In genomic region chr1:43467656-43468055, GRCm38 (mm10) we compare ENCODE assay signal across 7 mouse cellular contexts. TPM values are rescaled to one million over a fixed set of nuclear protein-coding genes. Genes with fewer than 3 reads are reported as not detected.
A peak's percentile ranks its signal among the peaks of the same experiment; 100 is the strongest.
DNase-seq lines count a peak whose midpoint lies in the region; ATAC-seq and TF ChIP-seq lines count a peak whose summit lies in the region.

No protein-coding gene starts in this region.

- H3K36me3 ChIP-seq in midbrain, embryonic 15.5 days (replicated peaks) = no peaks in the 10 kb centered on the region

- peaks cover 11% of the 10 kb centered on the region; the same call in 1 of the 2 replicates for H3K4me1 ChIP-seq in midbrain, embryonic 15.5 days

- no peak overlapping the region for H3K9ac ChIP-seq in midbrain, embryonic 15.5 days

- peak overlapping the region; percentile 75 for H3K27ac ChIP-seq in layer of hippocampus, adult 2 months
- no peak overlapping the region for H3K27ac ChIP-seq in midbrain, embryonic 15.5 days

- no peak overlapping the region for H3K4me2 ChIP-seq in midbrain, embryonic 15.5 days

- no peaks in the 10 kb centered on the region for H3K27me3 ChIP-seq in midbrain, embryonic 15.5 days (replicated peaks)

- TF ChIP-seq CTCF in layer of hippocampus, adult 2 months (conservative IDR thresholded peaks at IDR 0.05) = no peak

- intact Hi-C loops in heart, postnatal 14 days (cut with DNase I) = no loop called here

- 87% methylated on average over 8 of the region's 8 CpGs for WGBS in midbrain, embryonic 15.5 days

- H3K9me3 ChIP-seq in midbrain, embryonic 15.5 days = no peaks in the 10 kb centered on the region

- no peak for ATAC-seq in midbrain, embryonic 15.5 days (replicated peaks)

- DNase-seq in layer of hippocampus, adult 2 months (ENCODE audit: low spot score in 2 of 2) = no peak
- no peak for DNase-seq in layer of hippocampus, adult 9-11 months
- DNase-seq in adrenal gland, postnatal 25 days = peak; percentile 33
- peak; percentile 23 to 36 for DNase-seq in heart, postnatal 14 days
- peak; percentile 37 to 67 for DNase-seq in thymus, adult 18-20 months
- DNase-seq in MN1 (ENCODE audit: low spot score) = no peak

- no peak overlapping the region for H3K4me3 ChIP-seq in layer of hippocampus, adult 2 months
- H3K4me3 ChIP-seq in midbrain, embryonic 15.5 days = no peak overlapping the region

RNA-seq across cellular contexts. Expression of gene Nck2, which starts 23.3 kb away (rescaled TPM):
- total RNA-seq in layer of hippocampus, adult 2 months (2021) = 10 to 100 TPM; 55.6 to 56.3 TPM
- 33.1 and 34.5 TPM in 2 replicates for total RNA-seq in adrenal gland, postnatal 25 days (2021)
- total RNA-seq in heart, postnatal 14 days (2021) = 10 to 100 TPM; 21.0 to 22.4 TPM
- 35.5 and 37.6 TPM in 2 replicates for polyA plus RNA-seq in midbrain, embryonic 15.5 days (2015; fragmentation: Nextera tagmentation; extraction: Ambion mirVana)

Comparison
In these comparisons a context has a peak if more than half of its experiments do, and no peak if none do; other contexts are left out.
1. DNase-seq: peak in adrenal gland, postnatal 25 days (single experiment), heart, postnatal 14 days (2 of 2) and thymus, adult 18-20 months (2 of 2); none in layer of hippocampus, adult 2 months (0 of 2), layer of hippocampus, adult 9-11 months (single experiment) and MN1 (single experiment).